Mouse (Mus musculus): ENCODE results near the gene Itga9.

DNA sequence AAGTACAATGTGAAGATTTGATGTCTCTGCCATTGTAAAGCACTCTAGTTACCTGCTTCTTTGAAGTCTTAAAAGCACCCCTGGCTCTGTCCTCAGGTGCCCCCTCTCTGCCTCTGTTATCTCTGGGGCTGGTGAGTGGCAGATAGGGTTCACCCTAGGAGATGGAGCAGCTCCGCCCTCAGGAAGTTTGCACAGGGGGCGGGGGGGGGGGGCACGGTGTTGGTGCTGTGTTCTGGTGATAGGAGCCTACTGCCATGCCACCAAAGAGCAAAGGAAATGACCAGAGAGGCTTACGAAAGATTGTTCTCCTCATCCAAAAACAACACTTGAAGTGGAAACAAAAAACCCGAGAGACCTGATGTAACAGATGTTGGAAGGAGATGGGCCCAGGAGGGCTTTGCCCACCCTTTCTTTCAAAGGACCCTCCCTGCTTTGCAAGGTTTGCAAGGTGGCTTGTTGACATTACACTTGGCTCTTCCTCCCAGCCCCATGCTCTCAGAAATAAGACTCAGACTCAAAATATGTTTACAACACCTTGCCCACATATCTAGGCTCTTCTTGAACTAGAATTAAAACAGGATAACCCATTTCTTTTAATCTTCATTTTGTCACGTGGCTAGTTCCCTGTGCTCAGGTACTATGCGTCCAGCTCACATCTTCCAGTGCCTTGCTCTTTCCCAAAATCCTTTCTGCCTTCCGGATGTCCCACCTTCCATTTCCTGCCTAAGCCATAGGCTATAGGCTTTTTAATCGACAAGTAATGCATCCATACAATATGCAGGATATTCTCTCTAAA lies 79.9 kb downstream of the Itga9 start:
- no peak for TF ChIP-seq POLR2A (IDR thresholded peaks at IDR 0.05; ENCODE audit: extremely low read depth, insufficient read depth, low read length)
- no peak for TF ChIP-seq CTCF (IDR thresholded peaks at IDR 0.05; ENCODE audit: low read depth, low read length)

Measured in liver, adult 2 months (tissue).